Mouse (Mus musculus): ENCODE data around the gene Taar5. TPM values are rescaled to one million over a fixed set of nuclear protein-coding genes. Genes with fewer than 3 reads are reported as not detected.

Gene Taar5
- polyA plus RNA-seq (2016; fragmentation: Nextera tagmentation; extraction: Ambion mirVana): not detected in 2 replicates

DNA sequence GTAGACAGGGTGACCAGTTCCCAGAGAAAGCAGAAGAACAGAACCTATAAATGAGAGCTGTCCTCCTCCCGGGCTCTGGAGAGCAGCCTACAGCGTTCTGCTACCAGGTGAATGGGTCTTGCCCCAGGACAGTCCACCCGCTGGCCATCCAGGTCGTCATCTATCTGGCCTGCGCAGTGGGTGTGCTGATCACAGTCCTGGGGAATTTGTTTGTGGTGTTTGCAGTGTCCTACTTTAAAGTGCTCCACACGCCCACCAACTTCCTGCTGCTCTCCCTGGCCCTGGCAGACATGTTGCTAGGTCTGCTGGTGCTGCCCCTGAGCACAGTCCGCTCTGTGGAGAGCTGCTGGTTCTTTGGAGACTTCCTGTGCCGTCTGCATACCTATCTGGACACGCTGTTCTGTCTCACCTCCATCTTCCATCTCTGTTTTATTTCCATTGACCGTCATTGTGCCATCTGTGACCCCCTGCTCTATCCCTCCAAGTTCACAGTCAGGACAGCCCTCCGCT is at the start of gene Taar5:
TSS of gene Taar5 (plus strand) at position 51 of the 510 bp plus-strand sequence.
- Histone ChIP-seq H3K9ac (no peak within 1 kb of the TSS), H3K27ac (ENCODE audit: poor library complexity, severe bottlenecking) (no peak within 1 kb of the TSS), H3K4me2 (no peak within 1 kb of the TSS), H3K36me3 (no peaks in the 10 kb centered on the region), H3K4me3 (no peak within 1 kb of the TSS), H3K9me3 (replicated peaks) (no peaks in the 10 kb centered on the region; the same call in 1 of the 2 replicates), H3K27me3 (replicated peaks) (no peaks in the 10 kb centered on the region), H3K4me1 (replicated peaks) (0 out of 2 replicates have a peak, but pooled peaks cover 2% of the 10 kb centered on the region)
- no peak for ATAC-seq (ENCODE audit: insufficient number of reproducible peaks, low FRiP score)
- WGBS: 82% methylated on average over 11 of the region's 11 CpGs

DNA sequence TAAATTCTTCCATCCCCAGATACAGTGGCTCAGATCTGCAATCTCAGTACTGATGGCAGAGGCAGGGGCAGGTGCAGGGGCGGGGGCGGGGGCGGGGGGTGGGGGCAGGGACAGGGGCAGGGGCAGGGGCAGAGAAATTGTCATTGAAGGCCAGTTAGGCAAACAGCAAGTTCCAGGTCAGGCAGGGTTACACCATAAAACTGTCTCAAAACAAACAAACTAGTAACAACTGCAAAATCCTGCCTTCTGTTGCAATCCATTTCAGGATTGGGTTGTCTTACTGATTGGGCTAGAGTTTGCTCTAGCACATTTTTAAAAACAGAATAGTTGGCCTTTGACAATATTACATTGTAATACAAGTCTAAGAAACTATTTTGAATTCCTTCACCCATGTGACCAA is 48.0 kb upstream of the Taar5 start:
- no peak for ATAC-seq (ENCODE audit: insufficient number of reproducible peaks, low FRiP score)
- Histone ChIP-seq H3K4me1 (replicated peaks) (no peaks in the 10 kb centered on the region), H3K27me3 (replicated peaks) (no peaks in the 10 kb centered on the region), H3K9ac (no peak overlapping the region), H3K9me3 (replicated peaks) (no peaks in the 10 kb centered on the region), H3K4me3 (no peak overlapping the region), H3K4me2 (no peak overlapping the region), H3K36me3 (no peaks in the 10 kb centered on the region), H3K27ac (ENCODE audit: poor library complexity, severe bottlenecking) (no peak overlapping the region)
- 65% methylated on average over 3 of the region's 3 CpGs for WGBS

DNA sequence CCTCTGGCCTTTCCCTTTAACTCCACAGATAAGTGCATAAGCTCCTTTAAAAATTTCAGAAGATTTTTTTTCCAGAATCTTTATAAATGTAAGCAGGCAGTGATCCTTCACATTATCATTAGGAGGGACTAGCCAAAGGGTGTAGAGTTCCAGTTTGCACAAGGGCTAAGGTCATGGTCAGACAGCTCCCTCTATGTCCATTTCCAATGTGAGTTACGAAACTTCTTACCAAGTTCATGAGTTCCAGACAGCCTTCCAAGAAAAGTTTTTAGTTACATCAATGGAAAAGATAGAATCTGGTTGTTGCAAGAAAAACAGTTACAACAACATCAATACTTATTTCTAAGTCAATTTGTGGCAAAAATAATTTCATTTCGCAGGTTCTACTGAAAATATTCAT is 46.6 kb upstream of the Taar5 start:
- H3K4me2 ChIP-seq: no peak overlapping the region
- H3K4me1 ChIP-seq (replicated peaks): no peaks in the 10 kb centered on the region
- H3K9ac ChIP-seq: no peak overlapping the region
- ATAC-seq (ENCODE audit: insufficient number of reproducible peaks, low FRiP score): no peak
- H3K4me3 ChIP-seq: no peak overlapping the region
- H3K9me3 ChIP-seq (replicated peaks): no peaks in the 10 kb centered on the region
- 77% methylated on average over 2 of the region's 2 CpGs for WGBS
- H3K27ac ChIP-seq (ENCODE audit: poor library complexity, severe bottlenecking): no peak overlapping the region
- no peaks in the 10 kb centered on the region for H3K27me3 ChIP-seq (replicated peaks)
- H3K36me3 ChIP-seq: no peaks in the 10 kb centered on the region

DNA sequence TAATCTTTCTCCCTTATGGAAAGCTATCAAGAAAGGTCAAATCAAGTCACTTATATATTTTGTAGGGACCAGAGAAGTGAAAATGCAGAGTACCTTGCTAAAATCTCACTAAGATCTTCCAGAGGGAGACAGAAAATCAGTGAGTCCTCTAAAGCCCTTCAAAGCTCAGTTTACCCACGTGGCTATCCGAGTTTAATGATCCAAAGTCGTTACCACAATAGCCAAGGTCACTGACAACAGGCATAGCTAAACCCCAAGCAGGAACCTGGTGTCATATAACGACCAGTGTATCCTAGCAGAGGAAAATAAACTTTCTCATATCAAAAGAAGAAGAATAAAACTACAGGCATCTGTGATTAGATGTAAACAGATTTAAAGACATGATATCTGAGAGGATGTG is 32.9 kb upstream of the Taar5 start:
- H3K9ac ChIP-seq: no peak overlapping the region
- 48% methylated on average over 4 of the region's 4 CpGs for WGBS
- H3K27ac ChIP-seq (ENCODE audit: poor library complexity, severe bottlenecking): no peak overlapping the region
- no peak overlapping the region for H3K4me3 ChIP-seq
- H3K4me1 ChIP-seq (replicated peaks): no peaks in the 10 kb centered on the region
- ATAC-seq (ENCODE audit: insufficient number of reproducible peaks, low FRiP score): no peak
- no peaks in the 10 kb centered on the region for H3K36me3 ChIP-seq
- H3K9me3 ChIP-seq (replicated peaks): no peaks in the 10 kb centered on the region
- no peaks in the 10 kb centered on the region for H3K27me3 ChIP-seq (replicated peaks)
- no peak overlapping the region for H3K4me2 ChIP-seq

DNA sequence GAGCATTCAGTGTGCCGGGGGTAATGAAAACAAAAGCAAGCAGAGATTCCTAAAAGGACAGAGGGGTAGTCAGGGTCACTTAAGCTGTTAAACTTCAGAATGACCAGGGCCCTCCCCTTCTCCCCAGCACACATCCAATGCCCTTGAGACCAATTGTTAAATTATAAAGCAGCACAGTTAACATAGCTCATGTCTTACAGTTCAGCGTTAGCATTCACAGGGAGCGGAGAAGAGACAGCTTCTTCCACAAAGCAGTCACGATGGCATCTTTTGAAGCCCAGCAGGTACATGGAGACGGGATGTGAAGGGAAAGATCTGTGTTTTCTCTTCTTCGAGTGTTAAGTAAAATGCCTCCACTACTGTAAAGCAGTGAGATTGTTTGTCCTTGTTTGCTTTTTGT is 32.2 kb upstream of the Taar5 start, which contains the start of gene Taar2:
TSS of gene Taar2 (plus strand) at position 261 of the 400 bp plus-strand sequence.
- no peak for ATAC-seq (ENCODE audit: insufficient number of reproducible peaks, low FRiP score)
- H3K27me3 ChIP-seq (replicated peaks): no peaks in the 10 kb centered on the region
- no peak within 1 kb of the TSS for H3K27ac ChIP-seq (ENCODE audit: poor library complexity, severe bottlenecking)
- H3K4me1 ChIP-seq (replicated peaks): no peaks in the 10 kb centered on the region
- 55% methylated on average over 6 of the region's 6 CpGs for WGBS
- H3K36me3 ChIP-seq: no peaks in the 10 kb centered on the region
- no peaks in the 10 kb centered on the region for H3K9me3 ChIP-seq (replicated peaks)
- H3K4me2 ChIP-seq: no peak within 1 kb of the TSS
- H3K9ac ChIP-seq: no peak within 1 kb of the TSS
- no peak within 1 kb of the TSS for H3K4me3 ChIP-seq

DNA sequence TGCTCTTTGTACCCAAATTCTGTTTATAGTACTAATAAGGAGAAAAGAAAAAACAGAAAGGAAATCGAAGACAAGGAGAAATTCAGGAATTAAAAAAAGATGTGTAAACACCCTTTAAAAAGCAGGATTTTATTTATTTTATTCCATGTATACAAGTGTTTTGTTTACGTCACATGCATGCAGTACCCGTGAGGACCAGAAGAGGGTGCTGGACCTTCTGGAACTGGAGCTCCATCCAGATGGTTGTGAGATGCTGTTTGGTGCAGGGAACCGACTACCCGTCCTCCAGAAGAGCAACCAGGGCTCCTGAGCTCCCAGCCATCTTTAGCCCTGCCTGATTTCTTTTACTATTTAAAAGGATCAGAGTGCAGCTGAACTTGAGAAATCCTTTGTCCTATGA is 28.0 kb upstream of the Taar5 start:
- 71% methylated on average over 5 of the region's 5 CpGs for WGBS
- Histone ChIP-seq H3K9me3 (replicated peaks) (no peaks in the 10 kb centered on the region), H3K36me3 (no peaks in the 10 kb centered on the region), H3K4me1 (replicated peaks) (no peaks in the 10 kb centered on the region), H3K27ac (ENCODE audit: poor library complexity, severe bottlenecking) (no peak overlapping the region), H3K4me2 (no peak overlapping the region), H3K4me3 (no peak overlapping the region), H3K9ac (no peak overlapping the region), H3K27me3 (replicated peaks) (no peaks in the 10 kb centered on the region)
- no peak for ATAC-seq (ENCODE audit: insufficient number of reproducible peaks, low FRiP score)

DNA sequence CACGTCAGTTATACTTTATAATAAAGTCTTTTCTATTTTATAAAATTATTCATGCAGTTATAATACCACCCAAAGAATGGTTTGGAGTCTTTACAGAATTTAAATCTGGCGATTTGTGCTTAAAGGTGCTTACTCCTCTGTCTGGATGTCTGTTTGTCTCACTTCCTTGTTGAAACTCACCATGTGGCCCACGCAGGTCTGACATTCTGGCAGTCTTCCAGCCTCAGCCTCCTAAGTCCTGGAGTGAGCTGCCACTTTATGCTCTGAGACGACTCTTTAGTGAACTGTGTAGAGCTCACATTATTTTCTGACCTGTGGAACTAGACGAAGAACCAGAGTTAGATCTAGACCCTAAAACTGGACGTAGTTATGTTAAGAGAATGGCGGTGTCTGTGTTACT is 22.5 kb upstream of the Taar5 start:
- ATAC-seq (ENCODE audit: insufficient number of reproducible peaks, low FRiP score): no peak
- H3K27me3 ChIP-seq (replicated peaks): no peaks in the 10 kb centered on the region
- H3K36me3 ChIP-seq: no peaks in the 10 kb centered on the region
- 50% methylated on average over 7 of the region's 7 CpGs for WGBS
- H3K4me3 ChIP-seq: no peak overlapping the region
- H3K4me1 ChIP-seq (replicated peaks): 0 out of 2 replicates have a peak, but pooled peaks cover 9% of the 10 kb centered on the region
- H3K9me3 ChIP-seq (replicated peaks): no peaks in the 10 kb centered on the region
- H3K9ac ChIP-seq: no peak overlapping the region
- H3K4me2 ChIP-seq: no peak overlapping the region
- H3K27ac ChIP-seq (ENCODE audit: poor library complexity, severe bottlenecking): no peak overlapping the region

DNA sequence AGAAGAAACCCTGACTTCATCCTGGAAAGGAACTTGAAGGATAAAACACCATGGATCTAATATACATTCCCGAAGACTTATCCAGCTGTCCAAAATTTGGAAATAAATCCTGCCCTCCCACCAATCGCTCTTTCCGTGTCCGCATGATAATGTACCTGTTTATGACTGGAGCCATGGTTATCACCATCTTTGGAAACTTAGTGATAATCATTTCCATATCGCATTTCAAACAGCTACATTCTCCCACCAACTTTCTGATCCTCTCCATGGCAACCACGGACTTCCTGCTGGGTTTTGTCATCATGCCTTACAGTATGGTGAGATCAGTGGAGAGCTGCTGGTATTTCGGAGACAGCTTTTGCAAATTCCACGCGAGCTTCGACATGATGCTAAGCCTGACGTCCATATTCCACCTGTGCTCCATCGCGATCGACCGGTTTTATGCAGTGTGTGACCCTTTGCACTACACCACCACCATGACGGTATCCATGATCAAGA is 20.9 kb upstream of the Taar5 start, which contains the start of gene Taar3:
TSS of gene Taar3 (plus strand) at position 51 of the 498 bp plus-strand sequence.
- no peak for ATAC-seq (ENCODE audit: insufficient number of reproducible peaks, low FRiP score)
- Histone ChIP-seq H3K27me3 (replicated peaks) (no peaks in the 10 kb centered on the region), H3K36me3 (no peaks in the 10 kb centered on the region), H3K4me1 (replicated peaks) (0 out of 2 replicates have a peak, but pooled peaks cover 13% of the 10 kb centered on the region), H3K4me3 (no peak within 1 kb of the TSS), H3K4me2 (no peak within 1 kb of the TSS), H3K9me3 (replicated peaks) (no peaks in the 10 kb centered on the region), H3K9ac (no peak within 1 kb of the TSS), H3K27ac (ENCODE audit: poor library complexity, severe bottlenecking) (no peak within 1 kb of the TSS)
- 85% methylated on average over 16 of the region's 16 CpGs for WGBS

DNA sequence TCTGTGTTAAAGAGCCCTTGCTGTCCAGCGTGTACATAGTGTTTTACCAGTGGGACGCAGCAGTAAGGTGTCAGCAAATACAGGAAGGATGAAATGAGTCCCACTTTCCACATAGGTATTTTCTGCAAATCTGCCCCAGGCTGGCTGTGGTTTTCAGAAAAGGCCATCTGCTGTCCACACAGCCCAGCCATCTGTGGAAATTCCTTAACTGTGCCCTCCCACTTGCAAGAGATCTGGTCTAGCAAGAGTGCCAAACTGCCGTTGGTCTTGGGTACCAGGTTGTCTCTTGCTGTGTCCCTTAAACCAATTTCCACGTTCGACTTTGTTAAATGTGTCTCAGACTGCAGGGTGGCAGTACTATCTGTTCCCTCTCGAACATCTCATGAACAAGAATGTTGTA is 18.8 kb upstream of the Taar5 start:
- 78% methylated on average over 6 of the region's 6 CpGs for WGBS
- H3K9ac ChIP-seq: no peak overlapping the region
- 0 out of 2 replicates have a peak, but pooled peaks cover 13% of the 10 kb centered on the region for H3K4me1 ChIP-seq (replicated peaks)
- no peaks in the 10 kb centered on the region for H3K36me3 ChIP-seq
- H3K27ac ChIP-seq (ENCODE audit: poor library complexity, severe bottlenecking): no peak overlapping the region
- ATAC-seq (ENCODE audit: insufficient number of reproducible peaks, low FRiP score): no peak
- no peaks in the 10 kb centered on the region for H3K27me3 ChIP-seq (replicated peaks)
- H3K4me3 ChIP-seq: no peak overlapping the region
- no peaks in the 10 kb centered on the region for H3K9me3 ChIP-seq (replicated peaks)
- H3K4me2 ChIP-seq: no peak overlapping the region

DNA sequence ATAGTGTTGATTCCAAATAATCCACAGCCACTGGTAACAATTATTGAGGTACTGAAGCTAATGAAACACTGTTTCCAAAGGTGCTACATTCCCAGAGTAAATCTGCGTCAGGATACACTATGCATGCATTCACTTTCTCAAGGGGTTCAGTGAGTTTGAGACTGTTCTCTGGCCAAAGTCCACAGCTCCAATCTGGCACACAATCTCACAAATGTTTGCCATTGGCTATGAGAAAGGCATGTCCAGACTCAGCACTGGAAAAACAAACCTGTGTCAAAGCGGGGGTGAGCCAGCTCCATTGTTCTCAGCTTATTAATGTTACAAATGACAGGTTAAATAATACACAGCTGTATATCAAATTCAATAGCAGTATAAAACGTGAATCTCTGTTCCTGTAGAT is 11.4 kb upstream of the Taar5 start:
- Histone ChIP-seq H3K27me3 (replicated peaks) (no peaks in the 10 kb centered on the region), H3K9me3 (replicated peaks) (no peaks in the 10 kb centered on the region), H3K4me1 (replicated peaks) (0 out of 2 replicates have a peak, but pooled peaks cover 5% of the 10 kb centered on the region), H3K4me2 (no peak overlapping the region), H3K9ac (no peak overlapping the region), H3K4me3 (no peak overlapping the region), H3K27ac (ENCODE audit: poor library complexity, severe bottlenecking) (no peak overlapping the region), H3K36me3 (no peaks in the 10 kb centered on the region)
- ATAC-seq (ENCODE audit: insufficient number of reproducible peaks, low FRiP score): no peak
- WGBS: 55% methylated on average over 3 of the region's 3 CpGs

DNA sequence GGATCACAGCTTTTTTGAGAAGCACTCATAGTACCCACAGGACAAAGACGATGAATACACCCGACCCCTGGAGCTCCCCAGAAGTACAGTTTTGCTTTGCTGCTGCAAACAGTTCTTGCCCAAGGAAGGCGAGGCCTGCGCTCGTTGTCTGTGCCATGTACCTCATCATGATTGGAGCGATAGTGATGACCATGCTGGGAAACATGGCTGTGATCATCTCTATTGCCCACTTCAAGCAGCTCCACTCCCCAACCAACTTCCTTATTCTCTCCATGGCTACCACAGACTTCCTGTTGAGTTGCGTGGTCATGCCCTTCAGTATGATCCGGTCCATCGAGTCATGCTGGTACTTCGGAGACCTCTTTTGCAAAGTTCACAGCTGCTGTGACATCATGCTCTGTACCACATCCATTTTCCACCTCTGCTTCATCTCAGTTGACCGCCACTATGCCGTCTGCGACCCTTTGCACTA is 10.0 kb upstream of the Taar5 start, which contains the start of gene Taar4:
TSS of gene Taar4 (plus strand) at position 51 of the 472 bp plus-strand sequence.
- 89% methylated on average over 13 of the region's 13 CpGs for WGBS

More for the DNA sequence above, 10.0 kb upstream of the Taar5 start, which contains the start of gene Taar4:
- Histone ChIP-seq H3K27ac (ENCODE audit: poor library complexity, severe bottlenecking) (no peak within 1 kb of the TSS), H3K27me3 (replicated peaks) (no peaks in the 10 kb centered on the region), H3K9ac (no peak within 1 kb of the TSS), H3K4me3 (no peak within 1 kb of the TSS), H3K4me2 (no peak within 1 kb of the TSS), H3K9me3 (replicated peaks) (no peaks in the 10 kb centered on the region), H3K4me1 (replicated peaks) (no peaks in the 10 kb centered on the region), H3K36me3 (no peaks in the 10 kb centered on the region)
- no peak for ATAC-seq (ENCODE audit: insufficient number of reproducible peaks, low FRiP score)
